Comparison of ENCODE assay signal across 8 mouse cellular contexts in genomic region chr12:10562966-10563365, GRCm38 (mm10).
"Had no signal": no experiment of that assay in that cellular context is flagged by ENCODE, and none has a peak within 500 bp of the region (broad histone marks: within the 10 kb centered on the region; RNA-seq: fewer than 3 reads in every experiment).

No protein-coding gene starts in this region.

- DNase-seq: kidney, adult 18-20 months; kidney, postnatal 14 days; layer of hippocampus, adult 9-11 months; layer of hippocampus, postnatal 36 days; lung, postnatal 14 days; spleen, adult 18-20 months; thymus, adult 2 months; thymus, postnatal 25 days had no signal
